8 mouse cellular contexts compared by ENCODE assay signal in genomic region chr7:6155901-6156411, GRCm38 (mm10). TPM values are rescaled to one million over a fixed set of nuclear protein-coding genes. Genes with fewer than 3 reads are reported as not detected.
A peak's percentile ranks its signal among the peaks of the same experiment; 100 is the strongest.
DNase-seq lines count a peak whose midpoint lies in the region; ATAC-seq lines count a peak whose summit lies in the region.

Gene Zfp787 (minus strand): TSS chr7:6155997.

- ATAC-seq in embryonic facial prominence, embryonic 15.5 days (ENCODE audit: insufficient number of reproducible peaks, low FRiP score, low TSS enrichment, low read depth): peak; percentile 98
- ATAC-seq in kidney, embryonic 14.5 days (ENCODE audit: low FRiP score, low TSS enrichment): peak; percentile 96
- peak; percentile 97 for ATAC-seq in limb, embryonic 15.5 days (ENCODE audit: insufficient number of reproducible peaks, low FRiP score, low TSS enrichment, low read depth)

- H3K27me3 ChIP-seq in embryonic facial prominence, embryonic 15.5 days: no peaks in the 10 kb centered on the region
- H3K27me3 ChIP-seq in kidney, embryonic 14.5 days (ENCODE audit: control insufficient read depth, insufficient read depth, low read length): no peaks in the 10 kb centered on the region
- H3K27me3 ChIP-seq in limb, embryonic 15.5 days: no peaks in the 10 kb centered on the region

- peak within 1 kb of the TSS; percentile 89 for H3K4me3 ChIP-seq in embryonic facial prominence, embryonic 15.5 days (replicated peaks)
- H3K4me3 ChIP-seq in kidney, embryonic 14.5 days (ENCODE audit: low read length): peak within 1 kb of the TSS; percentile 84
- peak within 1 kb of the TSS; percentile 85 for H3K4me3 ChIP-seq in limb, embryonic 15.5 days

- peak; percentile 87 for DNase-seq in 3T3-L1 (ENCODE audit: low read depth, low spot score)
- DNase-seq in adrenal gland, postnatal 4 days (ENCODE audit: low spot score in 2 of 2): peak; percentile 94
- peak; percentile 97 to 98 for DNase-seq in heart, adult 9 months (ENCODE audit: low spot score in 2 of 2)
- DNase-seq in monocyte, adult 2 months (ENCODE audit: low read depth in 1 of 2, low spot score in 2 of 2): peak; percentile 58 to 81
- peak; percentile 94 to 95 for DNase-seq in spleen, postnatal 36 days (ENCODE audit: low spot score in 2 of 2)

- WGBS in embryonic facial prominence, embryonic 15.5 days: under 1% methylated on average over 53 of the region's 54 CpGs
- WGBS in kidney, embryonic 14.5 days: under 1% methylated on average over 45 of the region's 54 CpGs
- 0% methylated on average over 54 of the region's 54 CpGs for WGBS in limb, embryonic 15.5 days

- peaks cover 26% of the 10 kb centered on the region for H3K4me1 ChIP-seq in embryonic facial prominence, embryonic 15.5 days
- peaks cover 22% of the 10 kb centered on the region for H3K4me1 ChIP-seq in kidney, embryonic 14.5 days (ENCODE audit: control insufficient read depth, insufficient read depth, low read length)
- H3K4me1 ChIP-seq in limb, embryonic 15.5 days: peaks cover 44% of the 10 kb centered on the region

- peak within 1 kb of the TSS; percentile 93 for H3K9ac ChIP-seq in embryonic facial prominence, embryonic 15.5 days
- H3K9ac ChIP-seq in kidney, embryonic 14.5 days (ENCODE audit: low read depth, low read length): peak within 1 kb of the TSS; percentile 92
- H3K9ac ChIP-seq in limb, embryonic 15.5 days: peak within 1 kb of the TSS; percentile 95

- H3K4me2 ChIP-seq in embryonic facial prominence, embryonic 15.5 days (replicated peaks): peak within 1 kb of the TSS; percentile 81
- H3K4me2 ChIP-seq in kidney, embryonic 14.5 days (replicated peaks; ENCODE audit: low read depth, low read length): peak within 1 kb of the TSS; percentile 83
- peak within 1 kb of the TSS; percentile 80 for H3K4me2 ChIP-seq in limb, embryonic 15.5 days

- no peaks in the 10 kb centered on the region for H3K36me3 ChIP-seq in embryonic facial prominence, embryonic 15.5 days
- no peaks in the 10 kb centered on the region for H3K36me3 ChIP-seq in kidney, embryonic 14.5 days (ENCODE audit: control insufficient read depth, insufficient read depth, low read length)
- H3K36me3 ChIP-seq in limb, embryonic 15.5 days: no peaks in the 10 kb centered on the region

- no peaks in the 10 kb centered on the region for H3K9me3 ChIP-seq in embryonic facial prominence, embryonic 15.5 days (replicated peaks)
- no peaks in the 10 kb centered on the region for H3K9me3 ChIP-seq in kidney, embryonic 14.5 days (ENCODE audit: control insufficient read depth, low read length)
- H3K9me3 ChIP-seq in limb, embryonic 15.5 days: no peaks in the 10 kb centered on the region

- peak within 1 kb of the TSS; percentile 95 for H3K27ac ChIP-seq in embryonic facial prominence, embryonic 15.5 days (replicated peaks)
- peak within 1 kb of the TSS; percentile 90 for H3K27ac ChIP-seq in kidney, embryonic 14.5 days (ENCODE audit: low read depth, low read length)
- peak within 1 kb of the TSS; percentile 94 for H3K27ac ChIP-seq in limb, embryonic 15.5 days

RNA-seq across cellular contexts. Expression of gene Zfp787, which starts in this region (rescaled TPM):
- total RNA-seq in adrenal gland, postnatal 4 days (2021): 10 to 100 TPM; 79.3 to 83.7 TPM
- polyA plus RNA-seq in embryonic facial prominence, embryonic 15.5 days (2015; fragmentation: Nextera tagmentation; extraction: Ambion mirVana): 26.4 and 27.2 TPM in 2 replicates
- polyA plus RNA-seq in kidney, embryonic 14.5 days (2014; fragmentation: Nextera tagmentation; extraction: Ambion mirVana): 15.3 and 20.9 TPM in 2 replicates
- polyA plus RNA-seq in limb, embryonic 15.5 days (2015; fragmentation: Nextera tagmentation; extraction: Ambion mirVana): 18.8 and 19.8 TPM in 2 replicates

Comparison
In these comparisons a context has a peak if more than half of its experiments do, and no peak if none do; other contexts are left out.
1. Peak in every context shown above with its lines: DNase-seq, ATAC-seq, H3K4me3 ChIP-seq and H3K27ac ChIP-seq.